Mouse (Mus musculus): ENCODE results near the gene Gjd3.

DNA sequence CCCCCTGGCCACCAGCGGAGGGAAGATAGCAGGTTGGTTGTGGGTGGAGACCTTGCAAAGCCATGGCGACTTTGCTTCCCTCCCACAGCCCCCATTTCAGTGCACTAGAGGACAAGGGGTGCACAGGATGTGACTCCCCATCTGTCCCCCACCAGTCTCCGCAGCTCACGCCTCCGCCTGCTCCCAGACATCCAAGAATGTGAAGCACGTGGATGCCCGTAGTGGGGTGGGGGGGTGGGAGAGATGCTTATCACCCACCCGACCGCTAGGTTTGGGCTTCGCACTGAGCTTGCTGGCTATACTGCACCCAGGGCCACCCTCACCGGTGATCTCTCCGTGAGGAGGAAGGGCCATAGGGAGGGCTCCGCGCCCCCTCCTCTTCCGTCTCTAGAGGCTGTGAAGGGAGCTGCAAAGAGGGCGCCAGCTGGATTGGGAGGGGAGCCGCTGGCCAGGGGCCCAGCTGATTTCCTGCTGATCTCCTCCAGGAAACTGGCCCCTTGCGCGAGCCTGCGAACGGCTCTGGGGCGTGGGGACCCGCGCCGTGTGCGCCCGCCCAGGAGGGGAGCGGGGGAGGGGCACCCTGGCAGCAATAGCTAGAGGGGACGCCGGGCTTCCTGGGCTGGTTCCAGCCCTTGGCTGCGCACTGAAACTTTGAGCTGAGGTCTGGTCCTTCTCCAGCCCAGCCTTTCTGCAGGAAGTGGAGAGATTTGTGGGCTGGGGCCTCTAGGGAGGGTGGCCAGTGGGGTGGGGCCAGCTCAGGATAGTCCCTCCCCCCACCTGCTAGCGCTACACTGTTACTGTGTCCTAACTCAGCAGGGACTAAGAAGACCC, 19.4 kb downstream of the Gjd3 start:
- no peak for TF ChIP-seq CTCF (IDR thresholded peaks at IDR 0.05; ENCODE audit: extremely low read depth, insufficient read depth, insufficient read length, insufficient replicate concordance)
- no peak for TF ChIP-seq POLR2A (IDR thresholded peaks at IDR 0.05; ENCODE audit: low read depth, low read length)

Measured in spleen, adult 2 months (tissue).